Mouse (Mus musculus) cerebellum, adult 2 months (tissue): ENCODE data around the gene Slc22a18.

Experiments
- CTCF ChIP-seq: fragments of 200-500 bp; IDR thresholded peaks from 2 replicates; pipeline ENCODE4 v1.5.1; 2011; ENCODE audit warnings: low read depth, mild to moderate bottlenecking, control low read depth, low read length, moderate library complexity, borderline replicate concordance; ENCODE audit not compliant: insufficient read depth
- POLR2A ChIP-seq: fragments of 200-500 bp; IDR thresholded peaks from 2 replicates; pipeline ENCODE4 v1.6.1; 2011; ENCODE audit warnings: low read length, control low read depth, borderline replicate concordance; ENCODE audit not compliant: insufficient read depth

DNA sequence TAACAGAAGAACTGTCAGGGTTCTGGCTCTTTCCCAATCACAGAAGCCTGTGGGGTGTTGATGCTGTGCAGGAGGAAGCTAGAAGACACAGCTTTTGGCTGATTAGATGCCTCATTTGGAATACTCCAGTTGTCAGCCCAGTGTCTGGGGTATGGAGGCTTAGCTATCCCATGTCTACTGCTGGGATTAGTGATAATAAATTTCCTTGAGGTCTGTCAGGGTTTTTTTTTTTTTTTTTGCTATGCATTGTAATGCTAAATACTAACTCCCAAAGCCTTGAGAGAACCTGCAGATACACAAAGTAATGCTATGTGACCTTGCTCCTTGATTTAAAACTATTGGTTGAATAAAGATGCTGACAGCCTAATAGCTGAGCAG is 37.8 kb downstream of the Slc22a18 start:
- TF ChIP-seq POLR2A (no peak), CTCF (no peak)
